Mouse (Mus musculus) cerebellum, adult 9-11 months (tissue): ENCODE results near the gene Ubiad1.

Experiments used
- DNase-seq: peaks from one replicate; pipeline ENCODE4 v3.0.0; 2022

Gene Ubiad1

DNA sequence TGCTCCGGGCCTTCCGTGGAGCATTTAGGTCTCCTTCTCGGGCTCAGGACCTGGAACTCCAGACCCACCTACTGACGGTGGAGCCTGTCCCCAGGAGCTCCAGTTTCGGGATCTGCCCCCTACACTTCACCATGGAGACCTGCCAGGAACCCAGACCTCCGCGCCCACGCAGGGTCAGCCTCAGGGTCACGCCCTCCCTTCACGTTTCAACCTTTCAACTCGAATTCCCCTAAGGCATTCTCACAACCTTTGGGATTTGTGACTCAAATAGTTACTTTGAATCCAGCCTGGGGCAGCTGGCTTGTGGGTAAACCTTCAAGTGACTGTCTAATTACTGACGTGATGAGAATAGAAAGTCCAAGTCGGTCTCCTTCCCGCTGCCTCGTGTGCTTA lies 4.3 kb upstream of the Ubiad1 start:
- DNase-seq: peak; percentile 62

GRCm38 (mm10) chr4:148448179-148448852 lies 3.7 kb upstream of the Ubiad1 start, which contains the start of gene Mtor:
Mtor (plus strand) TSS chr4:148448611.
- DNase-seq: peak; percentile 98

DNA sequence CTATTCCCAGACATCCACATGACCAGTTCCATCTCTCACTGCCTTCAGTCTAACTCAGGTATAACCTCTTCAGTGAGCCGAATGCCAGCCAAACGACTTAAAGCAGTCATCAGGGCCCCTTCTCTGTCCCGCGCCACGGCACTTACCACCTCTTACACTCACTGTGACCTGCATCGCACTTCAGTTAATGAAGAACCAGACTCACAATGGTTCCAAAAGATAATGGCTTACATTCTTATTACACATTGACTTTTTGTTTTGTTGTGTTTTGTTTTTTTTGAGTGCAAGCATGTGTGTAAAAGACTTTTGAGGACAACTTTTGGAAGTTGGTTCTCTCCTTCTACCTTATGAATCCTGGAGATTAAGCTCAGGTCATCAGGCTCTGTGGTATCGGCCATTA lies 2.0 kb downstream of the Ubiad1 start:
- no peak for DNase-seq

- no peak for DNase-seq
Measured at GRCm38 (mm10) chr4:148441931-148442330, 2.6 kb downstream of the Ubiad1 start.

DNA sequence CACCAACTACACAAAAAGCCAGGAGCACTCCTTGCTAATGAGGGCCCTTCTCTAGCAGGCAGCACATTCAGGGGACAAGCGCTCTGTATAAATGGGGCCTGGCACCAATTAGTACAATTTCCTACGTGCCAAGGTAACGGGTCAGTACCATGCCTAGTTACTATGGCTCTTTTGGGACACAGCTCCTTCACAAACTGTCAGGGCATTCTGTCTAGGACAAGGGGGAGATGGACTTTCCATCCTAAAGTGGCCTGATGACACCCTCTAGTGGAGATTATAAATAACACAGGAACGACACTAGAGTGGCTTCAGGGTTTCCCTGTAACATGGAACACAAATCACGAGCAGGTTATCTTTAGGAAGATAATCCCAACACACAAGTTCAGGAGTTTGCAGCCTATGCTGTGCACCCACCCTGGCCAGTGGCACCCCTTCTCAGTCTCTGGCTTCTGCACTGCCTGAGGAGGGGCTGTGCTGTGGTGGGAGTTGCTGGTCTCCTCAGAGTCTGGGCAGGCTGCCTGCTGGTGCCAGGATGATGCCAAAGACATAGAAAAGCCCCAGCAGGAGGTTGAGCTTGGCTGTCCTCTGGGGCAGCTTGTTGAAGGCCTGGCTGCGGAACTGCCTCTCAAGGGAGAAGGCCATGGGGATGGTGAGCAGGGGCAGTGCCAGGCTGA lies 8.8 kb downstream of the Ubiad1 start:
- DNase-seq: peak; percentile 63

DNA sequence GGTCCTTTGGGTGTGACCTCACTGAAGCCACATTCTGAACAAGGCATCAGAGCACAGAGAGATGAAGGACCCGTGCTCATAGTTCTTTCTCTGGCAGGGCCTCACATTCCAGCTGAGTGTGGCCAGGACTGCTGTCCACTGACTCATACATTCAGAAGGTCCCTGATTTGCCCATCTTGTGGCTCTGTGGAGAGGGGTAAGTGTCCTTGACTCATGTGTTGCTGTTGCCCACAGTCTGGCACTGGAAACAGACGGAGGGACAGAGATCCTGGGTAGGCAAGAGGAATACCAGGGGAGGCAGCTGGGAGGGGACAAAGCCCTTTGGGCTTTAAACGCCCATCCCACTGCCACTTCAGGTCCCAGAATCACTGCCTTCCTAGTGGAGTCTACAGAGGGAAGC lies 9.5 kb downstream of the Ubiad1 start:
- DNase-seq: no peak

DNA sequence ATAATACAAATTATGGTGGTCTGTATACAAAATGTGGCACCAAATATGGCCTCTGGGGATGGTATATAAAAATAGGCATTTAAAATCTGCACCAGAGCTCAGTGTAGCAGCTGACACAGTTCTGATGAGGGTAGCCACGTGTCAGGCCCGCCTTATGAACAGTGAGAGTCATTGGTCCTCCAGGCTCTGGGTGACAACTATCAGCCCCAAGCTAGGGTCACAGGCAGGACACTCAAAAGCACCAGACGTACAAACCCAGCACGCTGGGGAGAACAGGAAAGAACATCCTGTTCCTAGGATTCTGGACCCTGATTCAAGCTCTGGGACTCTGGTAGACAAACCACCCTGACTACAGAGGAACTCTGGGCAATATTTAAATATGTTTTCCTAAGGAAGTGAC lies 10.0 kb downstream of the Ubiad1 start:
- no peak for DNase-seq

GRCm38 (mm10) chr4:148433813-148434212 lies 10.8 kb downstream of the Ubiad1 start:
- no peak for DNase-seq

DNA sequence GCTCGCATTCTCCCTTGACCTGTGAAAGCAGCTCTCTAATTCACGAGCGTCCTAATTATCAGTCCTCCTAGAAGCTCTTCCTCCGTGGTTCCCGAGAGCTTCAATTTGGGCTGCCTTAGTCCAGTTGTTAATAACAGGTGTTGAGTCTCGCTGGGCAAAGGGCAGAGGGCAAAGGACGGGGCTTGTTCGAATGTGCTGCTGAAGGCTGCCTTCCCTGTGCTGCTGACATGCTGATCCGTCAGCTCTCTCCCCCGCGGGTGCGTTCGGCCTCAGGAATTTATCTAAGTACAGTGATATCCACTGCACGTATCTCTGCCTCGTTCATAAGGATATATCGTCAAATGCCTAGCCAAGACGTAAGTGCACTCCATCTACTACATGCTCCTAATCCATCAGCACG lies 11.2 kb downstream of the Ubiad1 start:
- no peak for DNase-seq

DNA sequence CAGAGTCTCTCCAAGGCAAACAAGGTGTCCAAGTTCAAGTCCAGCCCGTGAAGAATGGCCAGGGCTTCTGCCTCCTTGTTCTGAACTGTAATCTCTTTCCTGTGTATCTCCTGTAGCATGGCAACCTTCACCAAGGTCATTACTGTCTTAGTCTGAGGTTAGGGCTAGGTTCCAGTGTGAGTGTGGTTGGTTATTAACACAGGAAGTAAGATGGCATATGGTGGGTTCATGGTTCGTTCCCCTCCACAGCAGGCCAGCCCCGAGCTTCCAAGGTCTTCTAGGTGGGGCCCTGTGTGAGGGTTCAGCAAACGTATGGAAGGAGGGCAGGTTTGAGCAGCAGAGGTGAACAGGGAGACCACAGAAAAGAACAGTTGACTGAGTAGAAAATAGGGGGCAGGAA lies 12.1 kb downstream of the Ubiad1 start:
- DNase-seq: no peak

- no peak for DNase-seq
Measured at GRCm38 (mm10) chr4:148430880-148431519, 13.6 kb downstream of the Ubiad1 start.

GRCm38 (mm10) chr4:148429686-148430085 lies 14.9 kb downstream of the Ubiad1 start:
- peak; percentile 56 for DNase-seq

DNA sequence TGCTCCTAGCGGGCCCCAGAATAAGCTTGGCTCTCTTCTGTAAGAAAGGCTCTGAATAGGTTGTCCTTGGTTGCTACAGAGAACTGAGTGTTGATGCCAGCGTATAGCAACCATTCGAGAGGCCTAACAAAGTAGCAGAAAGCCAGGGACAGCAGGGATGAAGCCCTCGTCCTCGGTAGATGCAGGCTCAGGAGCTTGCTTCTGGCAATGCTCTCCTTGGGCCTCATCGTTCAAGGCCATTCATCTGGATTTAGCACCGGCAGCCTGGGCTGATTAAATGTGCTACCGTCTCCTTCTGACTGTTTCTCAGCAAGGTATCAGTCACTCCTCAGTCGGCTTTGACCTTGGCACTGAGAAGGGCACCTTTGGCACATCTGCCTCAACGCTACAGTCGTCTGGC lies 15.4 kb downstream of the Ubiad1 start:
- no peak for DNase-seq

DNA sequence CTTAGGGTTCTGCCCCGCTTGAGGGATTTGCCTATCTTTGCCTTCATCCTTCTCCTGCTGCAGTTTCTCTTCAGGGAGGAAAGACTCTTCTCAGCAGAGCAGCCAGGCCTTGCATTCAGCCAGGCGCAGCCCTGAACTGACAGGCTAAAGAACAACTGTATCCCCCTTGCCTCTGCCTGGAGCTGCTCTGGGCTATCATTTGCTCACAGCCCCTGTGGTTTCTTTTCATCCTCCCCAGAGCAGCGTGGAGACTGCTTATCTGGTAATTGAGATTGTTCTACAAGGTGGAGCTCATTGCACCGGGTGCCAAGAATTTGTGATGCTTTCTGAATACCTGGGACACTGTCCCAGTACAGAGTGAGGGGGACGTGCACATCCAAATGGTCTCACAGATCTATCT lies 16.0 kb downstream of the Ubiad1 start:
- no peak for DNase-seq

DNA sequence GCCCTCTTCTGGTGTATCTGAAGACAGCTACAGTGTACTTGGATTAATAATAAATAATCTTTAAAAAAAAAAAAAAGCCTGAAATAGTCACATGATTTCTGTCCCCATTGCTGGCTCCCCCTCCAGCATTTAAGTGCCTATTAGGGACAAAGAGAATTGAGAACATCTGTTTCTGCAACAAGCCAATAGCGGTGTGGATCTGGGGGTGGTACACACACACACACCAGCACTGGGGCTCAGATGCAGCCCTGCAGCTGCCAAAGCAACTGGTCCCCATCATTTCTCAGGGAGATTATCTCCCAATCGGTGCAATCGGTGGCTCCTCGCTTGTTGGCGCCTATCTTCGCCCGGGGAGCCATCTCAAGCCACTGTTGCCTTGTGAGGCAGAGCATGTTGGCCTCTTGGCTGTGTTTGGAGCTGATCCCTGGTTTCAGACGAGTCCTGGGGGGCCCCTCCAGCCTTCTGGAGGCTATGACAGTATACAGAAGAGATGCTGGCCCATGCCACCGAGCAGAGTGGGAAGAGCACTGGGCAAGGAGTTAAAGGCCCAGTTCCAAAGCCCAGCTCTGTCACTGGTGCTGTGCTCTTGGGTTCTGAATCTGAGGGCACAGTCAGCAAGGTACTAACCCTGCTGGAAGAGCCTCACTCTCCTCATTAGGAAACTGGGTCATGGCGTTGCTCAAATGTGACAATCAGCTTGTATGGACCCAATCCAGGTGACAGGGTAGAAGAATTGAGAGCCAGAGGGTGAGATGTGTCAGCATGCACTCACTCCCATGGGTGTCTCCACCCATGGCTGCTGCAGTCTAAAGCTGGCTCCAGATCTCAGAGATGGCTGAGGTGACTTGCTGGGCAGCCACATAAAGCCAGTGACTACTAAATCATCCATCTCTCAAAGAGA lies 17.4 kb downstream of the Ubiad1 start:
- DNase-seq: no peak

GRCm38 (mm10) chr4:148417559-148417958 lies 27.0 kb downstream of the Ubiad1 start:
- DNase-seq: no peak

DNA sequence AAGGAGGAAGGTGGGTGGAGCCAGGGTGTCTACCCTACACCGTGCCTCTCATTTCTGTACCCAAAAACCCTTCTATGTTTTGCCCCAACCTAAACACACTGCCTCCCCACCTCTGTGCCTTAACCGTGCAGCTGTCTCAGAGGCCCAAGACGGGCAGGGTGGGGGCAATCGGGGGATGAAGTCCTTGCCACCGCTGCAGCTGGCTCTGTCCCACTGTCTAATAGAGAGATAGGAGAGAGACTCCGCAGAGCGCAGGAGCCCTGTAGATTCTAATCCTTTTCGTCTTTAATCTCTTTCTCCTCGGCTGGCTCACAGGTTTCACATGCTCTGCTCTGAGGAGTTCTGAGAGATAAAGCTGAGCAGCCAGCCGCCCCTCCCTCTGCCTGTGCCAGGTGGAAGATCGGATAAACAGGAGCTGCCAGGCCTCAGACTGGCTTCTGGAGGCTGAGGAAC lies 27.5 kb downstream of the Ubiad1 start:
- no peak for DNase-seq

DNA sequence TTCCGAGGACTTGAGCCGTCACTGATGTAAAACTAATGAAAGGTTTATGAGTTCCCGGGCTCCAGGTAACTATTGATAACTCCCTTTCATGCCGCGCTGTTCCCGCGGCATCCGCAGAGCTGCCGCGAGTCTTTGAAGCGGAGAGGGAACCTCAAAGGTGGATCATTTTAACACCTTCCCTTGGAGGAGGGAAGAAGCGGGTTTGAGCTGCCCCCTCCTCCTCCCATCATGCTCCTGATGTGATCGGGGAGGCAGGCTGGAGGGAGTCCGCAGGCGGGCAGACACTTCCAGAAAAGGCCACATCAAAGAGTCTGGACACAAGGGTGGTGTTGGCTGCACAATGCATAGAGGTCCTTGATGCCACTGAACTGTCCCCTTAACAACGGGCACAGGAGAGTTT lies 29.0 kb downstream of the Ubiad1 start:
- no peak for DNase-seq

- DNase-seq: no peak
Measured at GRCm38 (mm10) chr4:148408256-148408975, 36.2 kb downstream of the Ubiad1 start.

GRCm38 (mm10) chr4:148405255-148405788 lies 39.2 kb downstream of the Ubiad1 start:
- no peak for DNase-seq

GRCm38 (mm10) chr4:148404748-148405147 lies 39.8 kb downstream of the Ubiad1 start:
- DNase-seq: no peak

GRCm38 (mm10) chr4:148403402-148403801 lies 41.2 kb downstream of the Ubiad1 start:
- peak; percentile 41 for DNase-seq
